Mouse (Mus musculus): ENCODE data around the gene Rps13. TPM values are rescaled to one million over a fixed set of nuclear protein-coding genes. Genes with fewer than 3 reads are reported as not detected.

Rps13 gene
- polyA plus RNA-seq, 1 experiment from 2014 or later = 1,086 TPM

DNA sequence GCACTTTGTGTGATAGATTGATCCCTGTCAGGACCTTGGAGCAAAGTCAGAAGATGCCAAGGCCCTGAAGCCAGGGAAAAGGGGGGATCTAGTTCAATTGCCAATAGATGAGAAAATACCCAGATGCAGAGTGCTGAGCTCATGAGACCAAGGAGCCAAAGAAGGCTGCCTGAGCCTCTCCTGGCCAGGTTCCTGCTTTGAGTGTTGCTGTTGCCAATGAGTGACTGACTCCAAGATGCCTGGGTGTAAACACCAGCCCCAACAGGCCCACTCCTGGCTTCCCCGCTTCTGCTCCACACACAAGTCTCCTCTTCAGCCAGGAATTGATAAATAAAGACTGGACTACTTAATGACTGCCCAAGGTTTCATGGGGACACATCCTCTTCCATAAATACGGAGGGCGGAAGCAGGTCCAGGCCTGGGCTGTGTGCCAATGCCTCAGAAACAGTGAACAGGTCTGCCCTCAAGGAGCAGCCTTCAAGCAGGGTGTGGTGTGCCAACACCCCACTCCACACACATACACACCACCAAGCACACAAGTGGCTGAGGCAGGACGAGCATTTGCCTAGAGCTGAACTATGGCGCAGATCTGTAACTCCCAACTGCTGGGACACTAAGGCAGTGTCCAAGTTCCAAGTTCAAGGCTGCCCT lies 32.2 kb downstream of the Rps13 start:
- WGBS = 83% methylated on average over 5 of the region's 5 CpGs
- no peak for ATAC-seq (ENCODE audit: insufficient number of reproducible peaks, insufficient read depth, low FRiP score, low read depth)
- Histone ChIP-seq H3K4me2 (replicated peaks; ENCODE audit: low read depth, low read length) (no peak overlapping the region), H3K27me3 (ENCODE audit: control insufficient read depth, insufficient read depth, low read length) (no peaks in the 10 kb centered on the region), H3K4me3 (ENCODE audit: low read depth, low read length) (no peak overlapping the region), H3K36me3 (ENCODE audit: control insufficient read depth, insufficient read depth, low read length) (no peaks in the 10 kb centered on the region), H3K9ac (replicated peaks; ENCODE audit: low read depth, low read length) (no peak overlapping the region), H3K27ac (ENCODE audit: low read length) (no peak overlapping the region), H3K9me3 (ENCODE audit: control insufficient read depth, low read depth, low read length) (no peaks in the 10 kb centered on the region), H3K4me1 (ENCODE audit: control insufficient read depth, insufficient read depth, low read length) (no peaks in the 10 kb centered on the region)

DNA sequence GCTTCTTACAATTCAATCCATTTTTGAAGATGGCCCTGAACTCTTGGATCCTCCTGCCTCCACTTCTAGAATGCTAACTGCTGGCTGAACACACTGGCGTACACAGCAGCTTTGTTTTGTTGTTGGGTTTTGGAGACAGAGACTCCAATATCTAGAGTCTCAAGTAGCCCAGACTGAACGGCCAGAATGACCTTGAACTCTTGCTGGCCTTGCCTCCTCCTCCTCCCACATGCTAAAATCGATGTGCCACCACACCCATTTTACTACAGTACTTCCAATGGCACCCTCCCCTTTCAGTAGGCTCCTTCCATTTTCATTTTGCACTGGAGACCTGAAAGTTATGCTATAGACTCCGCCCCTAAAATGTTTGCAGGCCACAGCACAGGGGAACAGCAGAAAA lies 32.9 kb downstream of the Rps13 start:
- 77% methylated on average over 4 of the region's 4 CpGs for WGBS
- Histone ChIP-seq H3K4me1 (ENCODE audit: control insufficient read depth, insufficient read depth, low read length) (no peaks in the 10 kb centered on the region), H3K4me2 (replicated peaks; ENCODE audit: low read depth, low read length) (no peak overlapping the region), H3K27me3 (ENCODE audit: control insufficient read depth, insufficient read depth, low read length) (no peaks in the 10 kb centered on the region), H3K9me3 (ENCODE audit: control insufficient read depth, low read depth, low read length) (no peaks in the 10 kb centered on the region), H3K36me3 (ENCODE audit: control insufficient read depth, insufficient read depth, low read length) (no peaks in the 10 kb centered on the region), H3K27ac (ENCODE audit: low read length) (no peak overlapping the region), H3K9ac (replicated peaks; ENCODE audit: low read depth, low read length) (no peak overlapping the region), H3K4me3 (ENCODE audit: low read depth, low read length) (no peak overlapping the region)
- ATAC-seq (ENCODE audit: insufficient number of reproducible peaks, insufficient read depth, low FRiP score, low read depth) = no peak

DNA sequence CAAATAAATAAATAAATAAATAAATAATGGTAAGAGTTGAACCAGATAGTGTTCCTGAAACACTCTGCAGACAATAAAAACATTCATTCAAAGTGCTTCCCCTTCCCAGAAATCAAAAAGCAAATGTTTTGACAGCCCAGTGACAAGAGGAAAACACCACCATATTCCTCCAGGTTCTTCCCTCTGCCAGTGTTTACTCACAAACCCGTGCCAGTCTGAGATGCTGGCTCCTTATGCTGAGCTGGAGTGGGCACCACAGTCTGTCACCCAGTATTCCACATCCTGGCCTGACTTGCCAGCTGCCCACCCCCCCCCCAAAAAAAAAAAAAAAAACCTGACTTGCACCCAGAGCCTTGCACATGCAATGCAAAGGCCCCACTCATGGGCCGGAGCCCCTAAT lies 35.1 kb downstream of the Rps13 start:
- WGBS = 82% methylated on average over 2 of the region's 2 CpGs

DNA sequence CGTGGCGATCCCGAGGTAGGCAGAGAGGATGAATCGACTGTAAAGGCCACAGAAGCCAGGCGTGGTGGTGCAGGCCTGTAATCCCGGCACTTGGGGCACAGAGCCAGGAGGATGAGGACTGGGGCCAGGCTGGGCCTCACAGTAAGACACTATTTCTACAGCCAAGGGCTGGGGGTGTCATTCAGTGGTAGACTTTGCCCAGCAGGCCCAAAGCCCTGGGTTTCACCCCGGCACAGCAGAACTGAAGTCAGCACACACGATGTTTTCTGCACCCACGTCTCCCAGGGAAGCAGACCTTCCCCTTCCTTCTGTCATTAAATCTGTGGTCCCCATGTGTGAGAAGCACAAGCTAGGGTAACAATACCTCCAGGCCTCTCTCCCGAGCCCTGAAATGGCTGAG lies 35.6 kb downstream of the Rps13 start:
- Histone ChIP-seq H3K9ac (replicated peaks; ENCODE audit: low read depth, low read length) (no peak overlapping the region), H3K36me3 (ENCODE audit: control insufficient read depth, insufficient read depth, low read length) (no peaks in the 10 kb centered on the region), H3K9me3 (ENCODE audit: control insufficient read depth, low read depth, low read length) (no peaks in the 10 kb centered on the region), H3K27ac (ENCODE audit: low read length) (no peak overlapping the region), H3K4me2 (replicated peaks; ENCODE audit: low read depth, low read length) (no peak overlapping the region), H3K27me3 (ENCODE audit: control insufficient read depth, insufficient read depth, low read length) (no peaks in the 10 kb centered on the region), H3K4me3 (ENCODE audit: low read depth, low read length) (no peak overlapping the region), H3K4me1 (ENCODE audit: control insufficient read depth, insufficient read depth, low read length) (peaks cover 11% of the 10 kb centered on the region)
- WGBS = 76% methylated on average over 10 of the region's 10 CpGs
- ATAC-seq (ENCODE audit: insufficient number of reproducible peaks, insufficient read depth, low FRiP score, low read depth) = no peak

More for the DNA sequence above, 35.1 kb downstream of the Rps13 start:
- no peaks in the 10 kb centered on the region for H3K9me3 ChIP-seq (ENCODE audit: control insufficient read depth, low read depth, low read length)
- no peaks in the 10 kb centered on the region for H3K27me3 ChIP-seq (ENCODE audit: control insufficient read depth, insufficient read depth, low read length)
- H3K36me3 ChIP-seq (ENCODE audit: control insufficient read depth, insufficient read depth, low read length) = no peaks in the 10 kb centered on the region
- H3K4me2 ChIP-seq (replicated peaks; ENCODE audit: low read depth, low read length) = no peak overlapping the region
- no peak for ATAC-seq (ENCODE audit: insufficient number of reproducible peaks, insufficient read depth, low FRiP score, low read depth)
- H3K9ac ChIP-seq (replicated peaks; ENCODE audit: low read depth, low read length) = no peak overlapping the region
- no peak overlapping the region for H3K27ac ChIP-seq (ENCODE audit: low read length)
- H3K4me1 ChIP-seq (ENCODE audit: control insufficient read depth, insufficient read depth, low read length) = peaks cover 11% of the 10 kb centered on the region
- no peak overlapping the region for H3K4me3 ChIP-seq (ENCODE audit: low read depth, low read length)

GRCm38 (mm10) chr7:116294961-116295360 lies 39.0 kb downstream of the Rps13 start:
- Histone ChIP-seq H3K4me1 (ENCODE audit: control insufficient read depth, insufficient read depth, low read length) (peaks cover 24% of the 10 kb centered on the region), H3K27me3 (ENCODE audit: control insufficient read depth, insufficient read depth, low read length) (no peaks in the 10 kb centered on the region), H3K4me2 (replicated peaks; ENCODE audit: low read depth, low read length) (no peak overlapping the region), H3K36me3 (ENCODE audit: control insufficient read depth, insufficient read depth, low read length) (no peaks in the 10 kb centered on the region), H3K9ac (replicated peaks; ENCODE audit: low read depth, low read length) (no peak overlapping the region), H3K27ac (ENCODE audit: low read length) (no peak overlapping the region), H3K9me3 (ENCODE audit: control insufficient read depth, low read depth, low read length) (no peaks in the 10 kb centered on the region), H3K4me3 (ENCODE audit: low read depth, low read length) (no peak overlapping the region)
- ATAC-seq (ENCODE audit: insufficient number of reproducible peaks, insufficient read depth, low FRiP score, low read depth) = no peak
- 37% methylated on average over 3 of the region's 3 CpGs for WGBS

DNA sequence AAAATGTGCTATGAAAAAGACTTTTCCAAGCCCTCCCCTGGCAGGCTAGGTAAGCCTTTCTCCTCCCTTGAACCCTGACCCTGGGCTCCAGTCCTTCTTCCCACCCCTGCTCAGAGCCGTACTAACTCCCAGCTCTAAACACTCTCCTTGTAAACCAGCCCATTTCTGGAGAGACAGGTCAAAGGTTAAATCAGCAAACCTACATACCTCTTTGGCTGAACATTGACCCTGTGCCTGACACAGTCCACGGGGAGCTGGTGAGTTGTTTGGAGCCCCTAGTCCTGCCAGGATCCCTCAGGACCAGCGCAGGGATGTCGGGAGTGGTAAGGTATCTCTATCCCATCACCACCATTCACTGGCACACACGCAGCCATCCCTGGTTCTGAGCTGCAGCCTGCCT lies 41.6 kb downstream of the Rps13 start:
- Histone ChIP-seq H3K9me3 (ENCODE audit: control insufficient read depth, low read depth, low read length) (no peaks in the 10 kb centered on the region), H3K9ac (replicated peaks; ENCODE audit: low read depth, low read length) (no peak overlapping the region), H3K4me1 (ENCODE audit: control insufficient read depth, insufficient read depth, low read length) (peaks cover 33% of the 10 kb centered on the region), H3K4me2 (replicated peaks; ENCODE audit: low read depth, low read length) (no peak overlapping the region), H3K27me3 (ENCODE audit: control insufficient read depth, insufficient read depth, low read length) (no peaks in the 10 kb centered on the region), H3K36me3 (ENCODE audit: control insufficient read depth, insufficient read depth, low read length) (no peaks in the 10 kb centered on the region), H3K27ac (ENCODE audit: low read length) (no peak overlapping the region), H3K4me3 (ENCODE audit: low read depth, low read length) (no peak overlapping the region)
- ATAC-seq (ENCODE audit: insufficient number of reproducible peaks, insufficient read depth, low FRiP score, low read depth) = 0 out of 2 replicates have a peak, but pooled peaks have one; percentile 4
- 41% methylated on average over 5 of the region's 5 CpGs for WGBS

GRCm38 (mm10) chr7:116290559-116290958 lies 43.4 kb downstream of the Rps13 start:
- H3K27me3 ChIP-seq (ENCODE audit: control insufficient read depth, insufficient read depth, low read length) = no peaks in the 10 kb centered on the region
- H3K4me2 ChIP-seq (replicated peaks; ENCODE audit: low read depth, low read length) = no peak overlapping the region
- H3K36me3 ChIP-seq (ENCODE audit: control insufficient read depth, insufficient read depth, low read length) = no peaks in the 10 kb centered on the region
- H3K4me3 ChIP-seq (ENCODE audit: low read depth, low read length) = no peak overlapping the region
- H3K4me1 ChIP-seq (ENCODE audit: control insufficient read depth, insufficient read depth, low read length) = peaks cover 47% of the 10 kb centered on the region
- 53% methylated on average over 1 of the region's 1 CpGs for WGBS
- H3K27ac ChIP-seq (ENCODE audit: low read length) = no peak overlapping the region; the same call in 1 of the 2 replicates
- no peak for ATAC-seq (ENCODE audit: insufficient number of reproducible peaks, insufficient read depth, low FRiP score, low read depth)
- no peak overlapping the region for H3K9ac ChIP-seq (replicated peaks; ENCODE audit: low read depth, low read length)
- no peaks in the 10 kb centered on the region for H3K9me3 ChIP-seq (ENCODE audit: control insufficient read depth, low read depth, low read length)

- no peaks in the 10 kb centered on the region for H3K9me3 ChIP-seq (ENCODE audit: control insufficient read depth, low read depth, low read length)
- H3K9ac ChIP-seq (replicated peaks; ENCODE audit: low read depth, low read length) = no peak overlapping the region
- no peak overlapping the region for H3K4me2 ChIP-seq (replicated peaks; ENCODE audit: low read depth, low read length)
- peaks cover 36% of the 10 kb centered on the region for H3K4me1 ChIP-seq (ENCODE audit: control insufficient read depth, insufficient read depth, low read length)
- no peak overlapping the region for H3K4me3 ChIP-seq (ENCODE audit: low read depth, low read length)
- H3K27ac ChIP-seq (ENCODE audit: low read length) = 0 out of 2 replicates have a peak overlapping the region, but pooled peaks have one; percentile 2
- 69% methylated on average over 3 of the region's 3 CpGs for WGBS
- ATAC-seq (ENCODE audit: insufficient number of reproducible peaks, insufficient read depth, low FRiP score, low read depth) = no peak
- no peaks in the 10 kb centered on the region for H3K27me3 ChIP-seq (ENCODE audit: control insufficient read depth, insufficient read depth, low read length)
- H3K36me3 ChIP-seq (ENCODE audit: control insufficient read depth, insufficient read depth, low read length) = no peaks in the 10 kb centered on the region
Measured at GRCm38 (mm10) chr7:116288996-116289395, 45.0 kb downstream of the Rps13 start.

GRCm38 (mm10) chr7:116287959-116288358 lies 46.0 kb downstream of the Rps13 start:
- WGBS = 62% methylated on average over 5 of the region's 5 CpGs
- Histone ChIP-seq H3K9ac (replicated peaks; ENCODE audit: low read depth, low read length) (no peak overlapping the region), H3K27ac (ENCODE audit: low read length) (0 out of 2 replicates have a peak overlapping the region, but pooled peaks have one; percentile 79), H3K4me3 (ENCODE audit: low read depth, low read length) (no peak overlapping the region), H3K4me2 (replicated peaks; ENCODE audit: low read depth, low read length) (no peak overlapping the region), H3K36me3 (ENCODE audit: control insufficient read depth, insufficient read depth, low read length) (no peaks in the 10 kb centered on the region), H3K27me3 (ENCODE audit: control insufficient read depth, insufficient read depth, low read length) (no peaks in the 10 kb centered on the region), H3K4me1 (ENCODE audit: control insufficient read depth, insufficient read depth, low read length) (peaks cover 44% of the 10 kb centered on the region), H3K9me3 (ENCODE audit: control insufficient read depth, low read depth, low read length) (no peaks in the 10 kb centered on the region)
- ATAC-seq (ENCODE audit: insufficient number of reproducible peaks, insufficient read depth, low FRiP score, low read depth) = no peak

Measured in stomach, embryonic 14.5 days (tissue).